Mouse (Mus musculus): Measurements from ENCODE around the gene Psmd9. TPM values are rescaled to one million over a fixed set of nuclear protein-coding genes. Genes with fewer than 3 reads are reported as not detected.

Gene Psmd9
- polyA plus RNA-seq, 1 experiment from 2014 or later: 78.7 TPM

DNA sequence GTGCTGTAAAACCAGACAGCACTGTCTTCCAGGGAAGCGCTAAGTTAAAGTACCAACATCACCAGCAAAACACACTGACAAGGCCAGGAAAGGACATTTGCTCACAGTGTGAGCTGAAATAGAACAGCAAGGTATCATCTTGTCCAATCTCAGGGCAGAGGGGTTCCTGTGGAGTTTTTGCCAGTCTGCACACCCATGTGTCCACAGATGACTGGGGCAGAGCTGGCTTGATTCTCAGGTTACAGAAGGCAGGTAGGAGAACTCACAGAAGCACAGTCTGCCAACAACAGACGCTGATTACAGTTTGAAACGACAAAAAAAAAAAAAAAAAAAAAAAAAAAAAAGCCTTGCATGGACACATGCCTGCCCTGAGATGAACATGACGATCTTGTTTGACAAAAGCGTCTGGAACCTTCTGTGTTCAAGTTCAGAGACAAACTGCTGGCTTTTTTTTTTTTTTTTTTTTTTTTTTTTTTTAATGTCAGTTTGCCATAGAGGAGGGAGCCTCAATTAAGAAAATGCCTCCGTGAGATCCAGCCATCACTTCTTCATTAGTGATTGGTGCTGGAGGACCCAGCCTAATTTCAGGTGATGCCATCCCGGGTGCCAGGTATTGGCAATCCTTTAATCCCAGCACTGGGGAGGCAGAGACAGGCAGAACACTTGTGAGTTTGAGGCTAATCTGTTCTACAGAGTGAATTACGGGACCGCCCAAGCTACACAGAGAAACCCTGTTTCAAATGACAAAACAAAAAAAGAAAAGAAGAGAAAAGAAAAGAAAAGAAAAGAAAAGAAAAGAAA is 112.3 kb downstream of the Psmd9 start:
- 76% methylated on average over 9 of the region's 9 CpGs for WGBS
- ATAC-seq (ENCODE audit: low read depth): no peak
- H3K4me1 ChIP-seq (ENCODE audit: control insufficient read depth, insufficient read depth, low read length): peaks cover under 1% of the 10 kb centered on the region; the same call in 1 of the 2 replicates
- no peak overlapping the region for H3K9ac ChIP-seq (replicated peaks; ENCODE audit: low read depth, low read length)
- H3K36me3 ChIP-seq (ENCODE audit: control insufficient read depth, insufficient read depth, low read length): no peaks in the 10 kb centered on the region
- no peak overlapping the region for H3K4me3 ChIP-seq (ENCODE audit: low read depth, low read length)
- no peaks in the 10 kb centered on the region for H3K9me3 ChIP-seq (ENCODE audit: control insufficient read depth, low read length)
- H3K4me2 ChIP-seq (ENCODE audit: low read depth, low read length): no peak overlapping the region
- H3K27ac ChIP-seq (ENCODE audit: low read depth, low read length): no peak overlapping the region
- H3K27me3 ChIP-seq (ENCODE audit: control insufficient read depth, insufficient read depth, low read length): no peaks in the 10 kb centered on the region

DNA sequence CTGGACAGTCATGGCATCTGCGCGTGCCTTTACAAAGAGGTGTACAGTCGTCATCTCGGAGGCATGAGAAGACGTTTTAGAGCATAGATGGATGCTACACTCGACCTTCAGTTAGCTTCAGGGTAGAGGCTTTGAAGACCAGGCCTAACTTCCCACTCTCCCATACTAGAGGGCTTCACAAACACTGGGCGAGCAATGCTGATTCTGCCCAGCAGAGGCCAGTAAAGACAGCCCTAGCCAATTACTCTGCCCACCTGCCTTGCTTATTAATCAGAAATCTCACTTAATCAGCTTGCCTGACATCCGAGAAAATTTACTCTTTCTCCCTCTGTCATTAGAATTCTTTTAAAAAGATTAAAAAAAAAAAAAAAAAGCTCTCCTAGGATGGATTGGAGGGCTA is 116.0 kb downstream of the Psmd9 start:
- no peaks in the 10 kb centered on the region for H3K36me3 ChIP-seq (ENCODE audit: control insufficient read depth, insufficient read depth, low read length)
- no peak overlapping the region for H3K4me3 ChIP-seq (ENCODE audit: low read depth, low read length)
- no peak for ATAC-seq (ENCODE audit: low read depth)
- no peak overlapping the region for H3K9ac ChIP-seq (replicated peaks; ENCODE audit: low read depth, low read length)
- H3K9me3 ChIP-seq (ENCODE audit: control insufficient read depth, low read length): no peaks in the 10 kb centered on the region
- no peaks in the 10 kb centered on the region for H3K4me1 ChIP-seq (ENCODE audit: control insufficient read depth, insufficient read depth, low read length)
- no peaks in the 10 kb centered on the region for H3K27me3 ChIP-seq (ENCODE audit: control insufficient read depth, insufficient read depth, low read length)
- WGBS: 38% methylated on average over 8 of the region's 8 CpGs
- H3K27ac ChIP-seq (ENCODE audit: low read depth, low read length): no peak overlapping the region
- H3K4me2 ChIP-seq (ENCODE audit: low read depth, low read length): no peak overlapping the region

DNA sequence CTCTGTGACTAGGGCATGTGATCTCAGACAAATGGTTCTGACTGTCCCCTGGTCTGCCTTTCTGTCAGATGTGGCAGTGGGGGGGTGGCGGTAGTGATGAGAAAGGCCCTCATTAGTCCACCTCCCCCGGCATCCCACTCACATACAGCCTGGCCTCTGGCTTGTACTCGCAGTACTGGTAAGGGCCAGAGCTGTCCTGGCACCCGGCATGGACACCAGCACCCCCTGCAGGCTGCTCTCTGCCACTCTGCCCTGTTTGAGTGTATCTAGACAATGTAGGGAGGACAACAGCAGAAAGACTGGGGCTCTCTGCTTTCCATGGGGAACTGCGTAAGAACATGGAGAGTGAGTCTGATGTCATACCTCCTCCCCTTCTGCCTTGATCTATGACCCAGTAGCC is 118.9 kb downstream of the Psmd9 start:
- no peaks in the 10 kb centered on the region for H3K4me1 ChIP-seq (ENCODE audit: control insufficient read depth, insufficient read depth, low read length)
- no peaks in the 10 kb centered on the region for H3K27me3 ChIP-seq (ENCODE audit: control insufficient read depth, insufficient read depth, low read length)
- ATAC-seq (ENCODE audit: low read depth): no peak
- H3K9ac ChIP-seq (replicated peaks; ENCODE audit: low read depth, low read length): no peak overlapping the region
- no peaks in the 10 kb centered on the region for H3K9me3 ChIP-seq (ENCODE audit: control insufficient read depth, low read length)
- no peak overlapping the region for H3K27ac ChIP-seq (ENCODE audit: low read depth, low read length)
- no peaks in the 10 kb centered on the region for H3K36me3 ChIP-seq (ENCODE audit: control insufficient read depth, insufficient read depth, low read length)
- 81% methylated on average over 5 of the region's 5 CpGs for WGBS
- no peak overlapping the region for H3K4me3 ChIP-seq (ENCODE audit: low read depth, low read length)
- H3K4me2 ChIP-seq (ENCODE audit: low read depth, low read length): no peak overlapping the region

DNA sequence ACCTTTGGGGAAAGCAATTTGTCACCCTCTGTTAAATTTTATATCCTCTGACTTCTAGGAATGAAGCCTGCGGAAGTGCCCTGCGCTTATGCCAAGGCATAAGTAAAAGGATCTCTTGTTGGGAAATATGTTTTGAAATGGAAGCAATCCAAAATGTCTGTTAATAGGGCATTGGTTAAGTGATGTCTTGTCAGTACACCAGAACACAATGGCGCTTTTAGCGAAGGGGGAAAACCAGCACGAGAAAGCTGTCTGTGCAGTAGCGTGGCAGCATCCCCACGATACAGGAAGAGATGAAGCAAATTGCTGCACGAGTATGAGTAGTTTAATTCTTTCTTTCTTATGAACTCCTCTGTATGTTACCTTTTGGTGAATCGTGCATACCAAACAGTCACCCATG is 125.4 kb downstream of the Psmd9 start:
- H3K9ac ChIP-seq (replicated peaks; ENCODE audit: low read depth, low read length): no peak overlapping the region
- ATAC-seq (ENCODE audit: low read depth): no peak

DNA sequence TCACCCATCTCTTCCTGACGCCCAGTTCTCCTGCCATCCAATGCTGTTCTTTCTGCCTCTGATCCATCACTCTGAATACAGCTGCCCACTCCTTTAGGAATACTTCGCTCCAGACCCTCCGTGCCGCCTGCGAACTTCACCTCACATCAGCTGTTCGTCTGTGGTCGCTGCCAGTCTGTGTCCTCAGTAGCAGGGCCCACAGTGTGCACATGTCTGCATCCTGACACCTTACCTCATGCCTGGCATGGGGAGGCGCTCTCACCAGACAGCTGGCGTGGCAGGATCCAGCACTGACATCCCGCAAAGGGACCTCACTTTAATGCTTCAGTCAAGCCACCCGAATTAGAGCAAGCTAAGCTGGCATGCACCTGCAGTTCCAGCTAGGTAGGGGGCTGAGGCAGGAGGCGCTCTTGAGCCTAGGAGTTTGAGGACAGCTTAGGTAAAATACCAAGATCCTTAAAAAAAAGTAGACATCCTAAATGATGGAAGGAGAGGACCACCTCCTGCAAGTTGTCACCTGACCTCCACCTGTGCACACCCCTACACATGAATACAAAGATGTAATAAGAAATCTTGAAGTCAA is 127.1 kb downstream of the Psmd9 start:
- H3K9ac ChIP-seq (replicated peaks; ENCODE audit: low read depth, low read length): no peak overlapping the region
- H3K4me2 ChIP-seq (ENCODE audit: low read depth, low read length): no peak overlapping the region
- H3K4me1 ChIP-seq (ENCODE audit: control insufficient read depth, insufficient read depth, low read length): peaks cover 17% of the 10 kb centered on the region
- no peaks in the 10 kb centered on the region for H3K36me3 ChIP-seq (ENCODE audit: control insufficient read depth, insufficient read depth, low read length)
- H3K27me3 ChIP-seq (ENCODE audit: control insufficient read depth, insufficient read depth, low read length): no peaks in the 10 kb centered on the region
- H3K27ac ChIP-seq (ENCODE audit: low read depth, low read length): no peak overlapping the region
- ATAC-seq (ENCODE audit: low read depth): no peak
- no peak overlapping the region for H3K4me3 ChIP-seq (ENCODE audit: low read depth, low read length)
- H3K9me3 ChIP-seq (ENCODE audit: control insufficient read depth, low read length): no peaks in the 10 kb centered on the region
- WGBS: 68% methylated on average over 12 of the region's 12 CpGs

More for the DNA sequence above, 125.4 kb downstream of the Psmd9 start:
- Histone ChIP-seq H3K27ac (ENCODE audit: low read depth, low read length) (no peak overlapping the region), H3K4me2 (ENCODE audit: low read depth, low read length) (no peak overlapping the region), H3K9me3 (ENCODE audit: control insufficient read depth, low read length) (no peaks in the 10 kb centered on the region), H3K4me1 (ENCODE audit: control insufficient read depth, insufficient read depth, low read length) (0 out of 2 replicates have a peak, but pooled peaks cover 4% of the 10 kb centered on the region), H3K27me3 (ENCODE audit: control insufficient read depth, insufficient read depth, low read length) (no peaks in the 10 kb centered on the region), H3K36me3 (ENCODE audit: control insufficient read depth, insufficient read depth, low read length) (no peaks in the 10 kb centered on the region), H3K4me3 (ENCODE audit: low read depth, low read length) (no peak overlapping the region)
- 52% methylated on average over 9 of the region's 9 CpGs for WGBS

DNA sequence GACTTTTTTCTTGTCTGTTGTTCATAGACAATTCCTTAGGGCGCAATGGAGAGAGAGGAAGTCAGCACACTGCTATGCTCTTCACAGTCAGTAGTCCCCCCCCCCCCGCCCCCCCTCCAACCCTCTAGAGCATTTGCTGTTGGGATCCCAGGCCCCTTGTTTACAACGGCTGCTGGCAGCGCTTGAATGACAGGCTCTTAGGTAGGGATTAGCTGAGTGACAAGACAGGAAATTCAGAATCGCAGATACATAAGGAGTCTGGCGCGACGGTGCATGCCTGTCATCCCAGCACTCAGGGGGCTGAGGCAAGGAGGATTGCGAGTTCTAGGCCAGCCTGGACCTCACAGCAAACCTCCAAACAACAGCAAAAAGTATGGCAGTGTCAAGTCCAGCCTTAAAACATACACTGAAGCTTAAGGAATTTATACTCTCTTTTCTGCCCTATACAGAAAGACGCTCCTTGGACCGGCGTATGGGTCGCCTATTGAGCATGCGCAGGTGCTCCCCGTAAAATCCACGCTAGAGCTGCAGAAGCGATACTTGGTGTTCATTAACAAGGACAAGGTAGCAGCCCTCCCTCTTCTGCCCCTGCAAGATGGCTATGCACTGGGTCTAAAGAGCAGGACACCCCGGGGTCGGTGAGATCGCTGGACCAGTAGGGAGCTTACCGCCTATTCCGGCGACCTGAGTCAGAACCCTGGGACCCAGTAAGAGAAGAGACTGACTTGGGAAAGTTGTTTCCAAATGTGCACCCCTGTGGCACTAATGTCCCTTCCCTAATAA is 128.0 kb downstream of the Psmd9 start:
- ATAC-seq (ENCODE audit: low read depth): no peak
- H3K9ac ChIP-seq (replicated peaks; ENCODE audit: low read depth, low read length): no peak overlapping the region
- H3K9me3 ChIP-seq (ENCODE audit: control insufficient read depth, low read length): no peaks in the 10 kb centered on the region
- H3K4me3 ChIP-seq (ENCODE audit: low read depth, low read length): no peak overlapping the region
- WGBS: 62% methylated on average over 22 of the region's 23 CpGs
- H3K27me3 ChIP-seq (ENCODE audit: control insufficient read depth, insufficient read depth, low read length): no peaks in the 10 kb centered on the region
- H3K4me1 ChIP-seq (ENCODE audit: control insufficient read depth, insufficient read depth, low read length): peaks cover 22% of the 10 kb centered on the region
- no peak overlapping the region for H3K27ac ChIP-seq (ENCODE audit: low read depth, low read length)
- no peaks in the 10 kb centered on the region for H3K36me3 ChIP-seq (ENCODE audit: control insufficient read depth, insufficient read depth, low read length)
- no peak overlapping the region for H3K4me2 ChIP-seq (ENCODE audit: low read depth, low read length)

DNA sequence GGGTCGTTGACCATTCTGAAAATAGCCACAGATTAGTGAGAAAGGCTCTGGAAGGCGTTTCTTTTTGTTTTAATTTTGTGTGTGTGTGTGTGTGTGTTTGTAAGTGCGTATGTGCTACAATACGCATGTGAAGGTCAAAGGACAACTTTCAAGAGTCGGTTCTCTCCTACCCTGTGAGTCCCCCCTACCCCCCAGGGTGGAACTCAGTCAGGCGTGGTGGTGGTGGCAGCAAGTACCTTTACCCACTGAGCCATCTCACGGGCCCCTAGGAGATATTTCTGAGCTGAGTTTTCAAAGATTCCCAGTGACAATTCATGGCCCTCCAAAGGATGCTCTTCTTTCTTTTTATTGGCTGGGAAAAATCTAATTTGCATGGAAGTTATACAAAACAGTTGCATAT is 128.6 kb downstream of the Psmd9 start:
- no peak overlapping the region for H3K27ac ChIP-seq (ENCODE audit: low read depth, low read length)
- 72% methylated on average over 7 of the region's 7 CpGs for WGBS
- ATAC-seq (ENCODE audit: low read depth): no peak

DNA sequence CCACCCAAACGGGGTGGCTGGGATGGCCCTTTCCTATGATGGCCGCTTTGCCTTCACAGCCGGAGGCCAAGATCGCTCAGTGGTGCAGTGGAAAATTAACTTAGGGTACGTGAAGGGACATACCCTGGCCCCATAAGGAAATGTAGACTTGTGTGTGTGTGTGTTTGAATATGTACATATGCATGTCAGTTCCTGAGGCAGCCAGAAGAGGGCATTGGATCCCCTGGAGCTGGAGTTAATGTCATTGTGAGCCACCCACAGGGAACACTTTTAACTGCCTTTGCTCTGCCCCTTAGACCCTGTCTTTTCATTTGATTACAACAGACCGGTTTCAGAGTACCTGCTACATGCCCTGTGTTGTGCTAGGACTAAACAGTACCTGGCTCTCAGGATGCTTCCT is 129.3 kb downstream of the Psmd9 start:
- WGBS: 81% methylated on average over 6 of the region's 6 CpGs
- ATAC-seq (ENCODE audit: low read depth): no peak

More for the DNA sequence above, 128.6 kb downstream of the Psmd9 start:
- no peaks in the 10 kb centered on the region for H3K36me3 ChIP-seq (ENCODE audit: control insufficient read depth, insufficient read depth, low read length)
- no peak overlapping the region for H3K4me2 ChIP-seq (ENCODE audit: low read depth, low read length)
- no peaks in the 10 kb centered on the region for H3K27me3 ChIP-seq (ENCODE audit: control insufficient read depth, insufficient read depth, low read length)
- peaks cover 23% of the 10 kb centered on the region for H3K4me1 ChIP-seq (ENCODE audit: control insufficient read depth, insufficient read depth, low read length)
- H3K9me3 ChIP-seq (ENCODE audit: control insufficient read depth, low read length): no peaks in the 10 kb centered on the region
- H3K4me3 ChIP-seq (ENCODE audit: low read depth, low read length): no peak overlapping the region
- H3K9ac ChIP-seq (replicated peaks; ENCODE audit: low read depth, low read length): no peak overlapping the region

More for the DNA sequence above, 129.3 kb downstream of the Psmd9 start:
- Histone ChIP-seq H3K9me3 (ENCODE audit: control insufficient read depth, low read length) (no peaks in the 10 kb centered on the region), H3K4me1 (ENCODE audit: control insufficient read depth, insufficient read depth, low read length) (peaks cover 23% of the 10 kb centered on the region), H3K27ac (ENCODE audit: low read depth, low read length) (no peak overlapping the region), H3K4me2 (ENCODE audit: low read depth, low read length) (no peak overlapping the region), H3K27me3 (ENCODE audit: control insufficient read depth, insufficient read depth, low read length) (no peaks in the 10 kb centered on the region), H3K4me3 (ENCODE audit: low read depth, low read length) (no peak overlapping the region), H3K9ac (replicated peaks; ENCODE audit: low read depth, low read length) (no peak overlapping the region), H3K36me3 (ENCODE audit: control insufficient read depth, insufficient read depth, low read length) (no peaks in the 10 kb centered on the region)

All from neural tube, embryonic 14.5 days (tissue).